Mouse (Mus musculus): ENCODE results near the gene Fam110c.
"Not testable (repeated sequence)": the region's sequence is repeated elsewhere in the genome, so short reads cannot be mapped to it uniquely, and the experiment has no call there.

The Fam110c gene

GRCm38 (mm10) chr12:31073412-31074354, at the start of gene Fam110c:
Fam110c (plus strand) TSS chr12:31073861.
- DNase-seq (ENCODE audit: low spot score) = peak; percentile 64

GRCm38 (mm10) chr12:31026423-31026822, 47.2 kb upstream of the Fam110c start:
- no peak for DNase-seq (ENCODE audit: low spot score)

GRCm38 (mm10) chr12:31052066-31052465, 21.6 kb upstream of the Fam110c start:
- no peak for DNase-seq (ENCODE audit: low spot score)

- no peak for DNase-seq (ENCODE audit: low spot score)
Measured at GRCm38 (mm10) chr12:31056291-31056864, 17.3 kb upstream of the Fam110c start.

- DNase-seq (ENCODE audit: low spot score) = peak; percentile 33
Measured at GRCm38 (mm10) chr12:31059393-31059853, 14.2 kb upstream of the Fam110c start.

GRCm38 (mm10) chr12:31060245-31060644, 13.4 kb upstream of the Fam110c start:
- DNase-seq (ENCODE audit: low spot score) = no peak

- DNase-seq (ENCODE audit: low spot score) = no peak
Measured at GRCm38 (mm10) chr12:31071222-31071621, 2.4 kb upstream of the Fam110c start.

- not testable (repeated sequence) for DNase-seq (ENCODE audit: low spot score)
Measured at GRCm38 (mm10) chr12:31074355-31074786, 710 bp downstream of the Fam110c start.

- DNase-seq (ENCODE audit: low spot score) = no peak
Measured at GRCm38 (mm10) chr12:31074839-31075538, 1.3 kb downstream of the Fam110c start.

- DNase-seq (ENCODE audit: low spot score) = no peak
Measured at GRCm38 (mm10) chr12:31077020-31077419, 3.4 kb downstream of the Fam110c start.

- no peak for DNase-seq (ENCODE audit: low spot score)
Measured at GRCm38 (mm10) chr12:31078030-31078429, 4.4 kb downstream of the Fam110c start.

- no peak for DNase-seq (ENCODE audit: low spot score)
Measured at GRCm38 (mm10) chr12:31080352-31080751, 6.7 kb downstream of the Fam110c start.

- DNase-seq (ENCODE audit: low spot score) = no peak
Measured at GRCm38 (mm10) chr12:31080890-31081554, 7.4 kb downstream of the Fam110c start.

GRCm38 (mm10) chr12:31083007-31083406, 9.3 kb downstream of the Fam110c start:
- DNase-seq (ENCODE audit: low spot score) = no peak

- no peak for DNase-seq (ENCODE audit: low spot score)
Measured at GRCm38 (mm10) chr12:31083407-31083806, 9.7 kb downstream of the Fam110c start.

- no peak for DNase-seq (ENCODE audit: low spot score)
Measured at GRCm38 (mm10) chr12:31087060-31087459, 13.4 kb downstream of the Fam110c start.

GRCm38 (mm10) chr12:31090401-31090800, 16.7 kb downstream of the Fam110c start:
- no peak for DNase-seq (ENCODE audit: low spot score)

- no peak for DNase-seq (ENCODE audit: low spot score)
Measured at GRCm38 (mm10) chr12:31090882-31091640, 17.4 kb downstream of the Fam110c start.

GRCm38 (mm10) chr12:31092481-31092880, 18.8 kb downstream of the Fam110c start:
- DNase-seq (ENCODE audit: low spot score) = no peak

- no peak for DNase-seq (ENCODE audit: low spot score)
Measured at GRCm38 (mm10) chr12:31097185-31097584, 23.5 kb downstream of the Fam110c start.

- DNase-seq (ENCODE audit: low spot score) = no peak
Measured at GRCm38 (mm10) chr12:31101190-31101589, 27.5 kb downstream of the Fam110c start.
